Mouse (Mus musculus) thymus, adult 2 months (tissue): ENCODE results near the gene Ksr2.

Experiments
- CTCF ChIP-seq: fragments of 200-500 bp; IDR thresholded peaks from 2 replicates; pipeline ENCODE4 v1.5.1; 2012; ENCODE audit warnings: mild to moderate bottlenecking, control low read depth, low read length, moderate library complexity, borderline replicate concordance; ENCODE audit not compliant: control insufficient read depth, poor library complexity, insufficient read depth; ENCODE audit errors: extremely low read depth
- POLR2A ChIP-seq: fragments of 200-500 bp; IDR thresholded peaks from 2 replicates; pipeline ENCODE4 v1.6.1; 2012; ENCODE audit warnings: mild to moderate bottlenecking, low read length, control low read depth, moderate library complexity; ENCODE audit not compliant: control insufficient read depth, poor library complexity, insufficient read depth; ENCODE audit errors: extremely low read depth

DNA sequence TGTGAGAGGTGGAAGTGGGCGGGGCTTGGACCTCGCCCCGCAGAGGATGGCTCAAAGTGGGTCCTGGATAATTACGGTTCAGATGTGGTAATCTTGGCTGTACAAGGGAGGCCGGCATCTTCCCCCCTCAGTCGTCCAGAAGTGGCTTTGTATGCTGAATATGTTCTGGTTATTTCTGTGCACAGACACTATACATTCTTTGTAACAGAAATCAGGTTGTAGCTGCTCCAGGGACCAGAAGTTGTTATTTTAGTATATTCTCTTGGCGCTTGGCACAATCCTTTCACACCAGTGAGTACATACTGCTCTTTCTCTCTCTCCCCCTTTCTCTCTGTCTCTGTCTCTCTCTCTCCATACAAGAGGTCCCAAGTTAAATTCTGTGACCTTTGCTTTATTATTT, 92.0 kb downstream of the Ksr2 start:
- TF ChIP-seq CTCF (no peak), POLR2A (no peak)
